Mouse (Mus musculus): ENCODE measurements around the gene Vmn2r94. TPM values are rescaled to one million over a fixed set of nuclear protein-coding genes. Genes with fewer than 3 reads are reported as not detected.

The Vmn2r94 gene
- total RNA-seq (2021), result not detected
- long read RNA-seq, experiment 1, result 0 reads
- long read RNA-seq, experiment 2, result 0 reads

- DNase-seq, result no peak
Observed at GRCm38 (mm10) chr17:18277656-18278055, at the start of gene Vmn2r94. Gene Vmn2r94 (minus strand): TSS chr17:18277756.

GRCm38 (mm10) chr17:18323031-18323430 lies 45.5 kb upstream of the Vmn2r94 start:
- no peak for DNase-seq

- no peak for DNase-seq
Observed at GRCm38 (mm10) chr17:18297799-18298198, 20.2 kb upstream of the Vmn2r94 start, which contains the start of gene Vmn2r93. Gene Vmn2r93 (plus strand): TSS chr17:18298099.

GRCm38 (mm10) chr17:18236931-18237330 lies 40.6 kb downstream of the Vmn2r94 start:
- DNase-seq, result no peak

- no peak for DNase-seq
Observed at GRCm38 (mm10) chr17:18231996-18232395, 45.6 kb downstream of the Vmn2r94 start.

- DNase-seq, result no peak
Observed at GRCm38 (mm10) chr17:18221300-18221699, 56.3 kb downstream of the Vmn2r94 start.

Other genes with a start within 250 kb of the Vmn2r94 start
- gene Vmn2r124, start 228.3 kb downstream of the Vmn2r94 start, total RNA-seq (2021), result not detected
- not detected for gene Vmn2r91, start 192.7 kb downstream of the Vmn2r94 start, total RNA-seq (2021)
- gene Vmn2r92, start 125.9 kb downstream of the Vmn2r94 start, total RNA-seq (2021), result not detected
- gene Vmn2r93, start 20.3 kb upstream of the Vmn2r94 start, total RNA-seq (2021), result not detected
- not detected for gene Vmn2r95, start 146.3 kb upstream of the Vmn2r94 start, total RNA-seq (2021)